Mouse (Mus musculus) left cerebral cortex, adult 8-10 months (tissue): ENCODE measurements at regions not wholly inside any gene's neighbourhood (a gene's known extent, or its start where the extent isn't known, plus 50 kb on each side); places are given as distances from the start of the nearest gene placed in this dataset.

Experiments
- DNase-seq, 2 experiments: peaks; one replicate each; pipeline ENCODE4 v3.0.0; 2022; ENCODE audit warnings: low spot score in 2 of 2

DNA sequence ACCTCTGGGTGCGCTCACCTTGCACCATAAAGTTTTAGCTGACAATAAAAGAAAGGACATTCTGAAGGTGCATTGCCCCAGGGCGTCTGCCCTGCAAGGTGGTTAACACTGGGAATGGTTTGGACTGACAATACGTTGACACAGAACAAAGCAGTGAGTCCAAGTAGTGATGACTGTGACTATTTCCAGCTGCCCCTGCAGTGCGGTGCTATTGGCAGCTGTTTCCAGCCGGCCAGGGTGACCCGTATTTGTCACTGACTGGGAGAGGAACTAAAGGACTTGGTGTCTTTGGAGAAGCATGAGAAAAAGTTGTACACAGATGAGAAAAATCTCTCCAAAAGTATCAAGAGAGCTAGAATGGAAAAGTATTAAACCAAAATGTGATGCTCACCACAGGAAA lies 52.0 kb upstream of the Vtcn1 start:
- DNase-seq: no peak

DNA sequence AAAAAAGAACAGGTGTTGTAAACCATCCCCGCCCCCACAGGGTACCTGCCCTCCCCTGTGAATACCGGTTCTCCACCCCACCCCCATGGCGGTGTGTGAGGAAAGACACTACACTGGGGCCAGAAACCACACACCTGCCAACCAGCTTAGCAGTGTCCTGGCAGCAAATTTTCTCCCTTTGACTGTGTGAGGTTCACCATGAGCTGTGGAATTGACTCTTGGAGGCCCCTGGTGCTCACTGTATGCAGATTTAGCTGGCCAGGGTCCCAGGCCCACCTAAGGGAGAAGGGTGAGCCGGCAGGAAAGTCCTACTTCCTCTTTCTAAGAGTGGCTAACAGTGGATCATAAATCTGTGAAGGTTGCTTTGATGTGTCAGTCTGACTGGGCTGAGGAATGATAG lies 53.9 kb upstream of the Vtcn1 start:
- DNase-seq: no peak

DNA sequence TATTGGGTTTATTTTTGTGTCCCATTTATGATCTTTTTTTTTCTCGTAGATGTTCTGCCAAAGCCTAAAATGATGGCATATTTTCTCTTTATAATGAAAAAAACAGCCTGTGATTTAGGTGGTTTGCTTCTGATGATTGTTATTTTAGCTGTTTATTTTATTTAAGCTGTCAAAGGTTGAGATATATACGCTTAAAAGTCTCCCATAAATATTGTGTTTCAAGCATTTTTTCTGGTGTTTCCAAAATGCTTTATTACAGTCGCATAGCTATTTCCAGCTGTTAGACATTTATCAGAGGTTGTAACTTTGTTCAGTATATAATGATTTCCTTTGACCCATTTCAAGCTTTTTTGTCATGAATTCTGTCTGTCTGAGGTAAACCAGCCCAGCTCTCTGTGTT lies 54.4 kb upstream of the Vtcn1 start:
- DNase-seq: no peak

DNA sequence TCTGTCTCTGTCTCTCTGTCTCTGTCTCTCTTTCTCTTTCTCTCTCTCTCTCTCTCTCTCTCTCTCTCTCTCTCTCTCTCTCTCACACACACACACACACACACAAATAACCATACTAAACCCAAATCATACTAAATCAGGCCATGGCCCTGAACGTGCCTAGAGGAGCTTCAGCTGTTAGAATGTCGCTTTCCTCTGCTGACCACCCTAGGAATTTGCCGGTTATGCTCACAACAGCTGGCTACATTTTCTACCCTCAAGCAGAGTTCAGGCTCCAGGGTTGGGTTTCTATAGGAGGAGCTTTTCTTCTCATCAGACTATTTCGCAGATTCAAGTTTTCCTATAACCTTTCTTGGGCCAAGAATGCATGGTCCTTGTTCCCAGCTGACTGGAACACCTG lies 56.1 kb upstream of the Vtcn1 start:
- DNase-seq: no peak

DNA sequence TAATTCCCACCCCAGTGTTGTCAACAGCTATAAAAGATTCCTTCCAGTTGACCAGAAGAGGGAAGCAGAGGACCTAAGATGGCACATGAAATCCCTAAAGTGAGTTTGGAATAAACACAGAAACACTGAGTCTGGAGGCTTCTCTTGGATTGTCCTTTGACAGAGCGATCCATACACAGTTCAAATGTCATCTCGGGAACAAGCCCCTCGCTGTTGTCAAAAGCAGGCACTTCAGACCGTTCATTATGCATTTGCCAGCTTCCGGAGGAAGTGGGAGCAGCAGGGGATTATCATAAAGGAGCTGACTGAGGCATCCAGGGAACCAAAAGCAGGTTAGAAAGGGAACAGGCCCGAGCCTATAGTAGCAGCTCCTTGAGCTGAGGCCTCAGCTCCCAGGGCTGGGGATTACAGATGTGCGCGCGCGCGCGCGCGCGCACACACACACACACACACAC lies 57.1 kb upstream of the Vtcn1 start:
- peak in 1 of 2 experiments; percentile 25 for DNase-seq

DNA sequence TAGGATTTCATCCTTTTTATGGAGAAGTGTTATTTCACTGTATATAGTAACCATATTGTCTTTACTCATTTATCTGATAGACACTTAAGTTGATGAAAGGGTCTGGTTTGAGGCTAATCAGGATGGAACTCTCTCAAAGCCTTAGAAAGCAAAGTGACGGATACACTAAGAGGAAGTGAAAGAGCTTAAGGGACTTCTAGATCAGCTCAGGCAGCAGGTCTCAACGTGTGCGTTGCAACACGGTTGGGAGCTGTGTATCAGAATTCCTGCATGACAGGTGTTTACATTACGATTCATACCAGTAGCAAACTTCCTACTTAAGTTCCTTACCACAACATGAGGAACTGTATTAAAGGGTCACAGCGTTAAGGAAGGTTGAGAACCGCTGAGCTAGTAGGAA lies 59.9 kb upstream of the Vtcn1 start:
- DNase-seq: no peak

DNA sequence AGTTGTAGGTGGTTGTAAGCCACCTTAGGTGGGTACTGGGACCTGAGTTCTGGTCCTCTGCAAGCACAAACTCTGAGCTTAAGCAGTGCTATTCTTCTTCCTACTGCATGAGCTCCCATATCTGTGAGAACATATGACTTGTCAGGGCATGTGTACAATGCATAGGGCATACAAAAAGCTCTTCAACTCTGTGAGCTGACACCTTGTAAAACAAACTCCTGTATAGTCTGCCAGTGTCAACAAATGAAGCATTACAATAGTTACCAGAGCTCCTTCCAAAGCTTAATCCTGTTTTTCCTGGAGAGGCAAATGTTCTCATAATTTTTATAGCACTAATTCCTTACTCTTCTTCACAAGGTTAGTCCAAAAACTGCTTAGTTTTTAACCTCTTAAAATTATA lies 62.4 kb upstream of the Vtcn1 start:
- DNase-seq: no peak

DNA sequence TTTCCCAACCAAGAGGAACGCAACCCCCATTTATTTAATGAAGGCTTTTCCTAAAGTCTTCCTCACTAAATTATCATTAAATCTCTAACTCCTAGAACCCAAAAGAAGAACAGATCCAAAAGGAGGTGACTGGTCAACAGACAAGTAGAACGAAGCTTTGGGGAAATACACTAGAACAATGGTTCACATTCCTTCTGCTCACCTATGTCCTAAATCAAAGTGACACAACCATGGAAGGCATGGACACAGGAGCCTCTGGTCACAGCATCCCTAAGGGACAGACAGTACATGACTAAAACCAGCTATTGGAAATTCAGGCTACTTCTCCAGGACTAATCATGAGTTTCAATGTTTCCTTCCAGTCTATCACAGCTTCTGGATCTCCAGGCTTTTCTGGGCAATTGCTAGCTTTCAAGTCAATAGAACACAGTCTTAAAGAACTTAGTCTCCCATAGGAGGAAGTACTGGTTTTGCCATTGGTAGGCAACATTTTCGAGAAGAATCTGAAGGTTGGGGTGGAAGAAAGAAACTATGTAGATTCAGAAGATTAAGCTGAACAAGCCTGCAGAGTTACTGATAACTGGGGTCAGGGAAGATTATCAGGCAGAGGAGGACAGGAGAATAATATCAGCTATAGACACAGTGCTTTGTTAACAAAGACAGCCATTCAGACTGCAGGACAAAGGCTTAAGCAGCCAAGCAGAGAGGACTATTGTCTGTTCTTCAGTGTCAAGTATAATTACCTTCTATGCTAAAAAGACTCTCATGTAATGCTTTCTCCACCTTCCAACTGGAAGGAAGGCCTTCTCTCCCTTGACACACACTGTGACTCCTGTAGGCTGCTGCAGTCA lies 65.9 kb upstream of the Vtcn1 start:
- DNase-seq: no peak

DNA sequence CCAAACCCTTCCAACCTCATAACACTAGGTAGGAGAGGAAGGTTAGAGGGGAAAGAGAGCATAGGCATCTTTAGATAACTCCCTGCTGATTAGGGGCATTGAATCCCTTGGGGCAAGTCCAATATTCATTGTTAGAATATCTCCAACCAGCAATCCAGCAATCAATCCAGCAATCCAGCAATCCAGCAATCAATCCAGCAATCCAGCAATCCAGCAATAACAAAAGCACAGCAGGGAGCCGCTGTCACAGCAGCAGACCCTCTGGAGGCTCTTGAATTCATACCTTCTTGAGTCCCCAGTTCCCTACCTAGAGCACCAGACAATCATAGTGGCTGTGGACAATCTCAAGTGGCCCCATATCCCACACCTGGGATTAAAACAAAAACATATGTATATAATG lies 69.4 kb upstream of the Man1a2 start:
- no peak for DNase-seq

DNA sequence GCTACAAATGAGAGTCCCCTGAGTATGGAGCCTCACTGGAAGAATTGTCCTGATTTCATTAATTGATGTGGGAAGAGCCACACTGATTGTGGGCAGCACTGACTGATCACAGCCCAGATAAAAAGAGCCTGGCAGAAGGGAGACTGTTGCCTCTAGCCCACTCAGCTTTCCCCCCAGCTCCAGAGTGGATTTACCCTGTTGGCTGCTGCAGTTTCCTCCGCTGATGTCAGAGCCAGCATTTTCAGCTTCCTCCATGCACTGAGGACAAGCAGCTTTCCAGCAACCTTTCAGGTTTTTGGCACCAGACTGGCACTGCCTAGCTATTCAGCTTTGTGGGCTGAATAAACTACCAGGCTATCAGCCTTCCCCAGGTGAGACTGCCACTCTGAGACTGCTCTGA lies 65.9 kb upstream of the Man1a2 start:
- no peak for DNase-seq

DNA sequence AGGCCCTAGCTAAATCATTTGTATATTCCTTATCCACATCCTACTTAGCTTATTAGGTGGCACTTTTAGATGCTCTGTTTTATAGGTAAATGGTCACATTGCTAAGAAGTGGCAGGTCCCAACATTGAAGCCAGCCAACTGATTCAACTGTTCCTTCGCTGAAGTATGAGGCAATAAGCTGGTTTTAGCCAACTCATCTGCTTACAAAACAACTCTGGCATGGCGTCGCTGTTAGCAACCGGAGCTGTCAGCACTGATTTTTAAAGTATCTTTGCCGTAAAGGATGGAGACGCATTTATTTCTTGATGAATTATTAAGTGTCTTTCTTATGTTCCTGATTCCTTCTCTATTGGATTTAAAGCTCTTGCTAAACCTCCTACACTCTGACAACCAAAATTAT lies 63.4 kb upstream of the Man1a2 start:
- no peak for DNase-seq

DNA sequence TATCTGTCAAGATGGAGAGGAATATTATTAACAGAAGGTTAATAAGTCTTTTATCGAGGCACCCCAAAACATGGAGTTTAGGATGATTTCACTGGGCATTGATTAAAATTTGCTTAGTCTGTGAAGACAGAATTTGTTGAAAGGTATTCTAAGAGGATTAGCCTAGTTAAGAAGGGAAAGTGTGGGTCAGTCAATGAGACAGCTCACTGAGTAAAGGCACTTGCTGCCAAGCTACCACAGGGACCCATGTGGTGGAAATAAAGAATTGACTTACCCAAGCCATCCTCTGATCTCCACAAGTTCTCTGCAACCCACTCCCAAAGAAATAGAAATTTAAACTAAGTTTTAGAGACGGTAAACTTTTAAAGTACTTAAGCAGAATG lies 63.0 kb upstream of the Man1a2 start:
- DNase-seq: no peak

DNA sequence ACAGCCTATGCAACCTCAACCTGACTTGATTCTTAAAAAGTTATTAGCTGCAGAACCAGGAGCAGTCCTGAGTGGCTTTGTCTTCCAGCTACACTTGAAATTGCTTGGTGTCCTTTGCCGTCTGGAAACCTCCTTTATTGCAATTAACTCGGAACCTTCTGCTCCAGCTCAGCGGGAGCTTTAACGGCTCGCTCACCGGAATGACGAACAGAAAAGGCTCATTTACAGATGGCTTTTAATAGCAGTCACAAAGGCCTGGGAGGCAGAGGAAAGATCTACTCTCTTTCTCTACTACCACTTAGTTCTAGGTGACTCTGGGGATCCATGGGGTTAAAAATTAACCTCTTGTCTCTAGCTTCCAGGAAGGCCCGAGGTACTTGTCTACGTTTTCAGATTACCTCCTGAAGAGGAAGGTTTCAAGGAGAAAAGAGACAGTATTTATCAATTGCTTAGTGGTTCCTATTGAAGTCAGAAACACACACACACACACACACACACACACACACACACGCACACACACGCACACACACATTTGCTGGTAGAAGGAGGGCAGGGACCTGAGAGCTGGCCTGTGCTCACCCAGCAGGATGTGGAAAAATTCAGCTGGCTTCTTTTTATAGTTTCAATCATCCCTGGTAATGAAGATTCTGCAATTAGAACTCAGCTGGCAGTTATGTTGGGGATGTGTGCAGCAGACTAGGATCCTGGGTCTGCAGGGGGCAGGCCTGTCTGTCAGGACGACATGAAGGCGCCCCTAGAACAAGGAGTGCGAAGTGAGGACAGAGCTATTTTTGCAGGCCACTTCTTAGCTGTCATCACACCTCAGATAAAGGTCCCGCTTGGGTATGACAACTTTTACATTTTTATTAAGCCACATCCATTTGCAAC lies 62.4 kb upstream of the Man1a2 start:
- DNase-seq: no peak

DNA sequence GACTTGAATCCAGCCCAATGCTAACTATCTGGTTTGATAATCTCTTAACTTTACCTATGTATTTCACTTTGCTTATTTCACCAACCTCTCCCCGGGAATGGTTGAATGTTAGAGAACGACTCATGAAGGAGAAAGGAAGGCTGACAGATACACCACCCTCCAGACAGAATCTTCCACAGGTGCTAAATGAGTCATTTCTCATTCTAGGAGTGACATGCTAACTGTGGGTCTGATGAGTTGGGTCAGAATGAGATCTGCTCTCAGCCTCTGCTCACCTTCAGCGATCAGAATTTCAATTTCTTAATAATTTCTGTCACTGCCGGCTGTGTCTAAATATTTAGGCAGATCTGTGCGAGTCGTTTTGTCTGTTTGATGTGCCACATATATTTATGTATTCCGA lies 52.4 kb upstream of the Man1a2 start:
- DNase-seq: no peak

DNA sequence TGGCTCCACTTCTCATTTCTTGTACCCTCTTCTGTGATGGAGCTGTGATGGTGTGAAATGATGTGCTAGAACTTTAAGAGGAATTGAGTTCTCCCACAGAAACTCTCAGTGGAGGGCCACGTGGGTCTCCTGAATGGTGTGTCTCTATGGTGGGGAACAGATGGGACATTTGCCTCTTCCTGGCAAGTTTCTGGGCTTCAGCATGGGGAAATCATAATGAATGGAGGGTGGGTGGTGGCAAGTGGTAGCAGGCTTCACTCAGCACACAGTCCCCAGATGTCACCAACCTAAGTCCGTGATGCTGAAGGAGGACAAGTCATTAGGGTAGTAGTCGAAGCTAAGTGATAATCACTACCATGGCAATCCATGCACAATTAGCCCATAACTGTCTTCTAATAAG lies 51.2 kb upstream of the Man1a2 start:
- DNase-seq: no peak
